Mouse (Mus musculus): ENCODE measurements around the gene Ncor2. TPM values are rescaled to one million over a fixed set of nuclear protein-coding genes. Genes with fewer than 3 reads are reported as not detected.

Gene Ncor2
- total and polyA plus RNA-seq, 3 experiments: 5.0 to 46.8 TPM; not detected in 1

DNA sequence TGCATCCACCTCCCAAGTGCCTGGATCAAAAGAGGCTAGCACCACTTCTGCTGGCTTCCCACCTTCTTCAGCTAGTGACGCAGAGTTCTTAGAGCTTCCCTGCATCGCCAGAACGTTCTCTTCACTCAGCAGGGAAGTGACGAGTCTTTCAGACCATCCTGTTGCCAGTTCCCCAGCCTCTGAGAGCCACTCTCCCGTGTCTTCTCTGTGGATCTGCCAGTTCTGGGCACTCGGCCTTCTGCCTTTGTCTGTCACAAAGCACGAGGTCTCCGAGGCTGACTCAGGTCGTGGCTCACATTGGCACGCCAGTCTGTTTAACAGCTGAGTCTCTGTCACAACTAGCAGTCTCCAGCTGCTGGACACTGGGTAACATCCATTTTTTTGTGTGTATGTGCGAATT is 24.7 kb upstream of the Ncor2 start:
- Histone ChIP-seq H3K4me3 (ENCODE audit: control insufficient read depth in 1 of 2, insufficient read depth in 1 of 2, low read depth in 2 of 2, low read length in 2 of 2) (no peak overlapping the region), H3K9ac (ENCODE audit: control insufficient read depth, low read depth, low read length, poor library complexity, severe bottlenecking) (no peak overlapping the region), H3K9me3 (replicated peaks; ENCODE audit: insufficient read depth, low read length) (no peaks in the 10 kb centered on the region), H3K79me2 (ENCODE audit: control insufficient read depth, insufficient read depth, low read length, poor library complexity) (no peaks in the 10 kb centered on the region), H3K36me3 (ENCODE audit: control insufficient read depth in 1 of 2, insufficient read depth in 2 of 2, low read length in 2 of 2) (no peaks in the 10 kb centered on the region), H3K27me3 (ENCODE audit: control insufficient read depth in 1 of 2, insufficient read depth in 2 of 2, low read length in 2 of 2) (peaks cover 0 to 2% of the 10 kb centered on the region in 2 experiments; a peak in 1 of 4 replicates), H3K4me1 (ENCODE audit: control insufficient read depth in 1 of 2, insufficient read depth in 2 of 2, low read length in 2 of 2) (no peaks in the 10 kb centered on the region), H3K27ac (ENCODE audit: control insufficient read depth, low read depth, low read length) (no peak overlapping the region)
- DNase-seq (ENCODE audit: low read depth, low spot score): no peak
- no peak for TF ChIP-seq POLR2A (IDR thresholded peaks at IDR 0.05; ENCODE audit: control insufficient read depth in 1 of 2, insufficient read depth in 1 of 2, low read depth in 1 of 2, low read length in 2 of 2, poor library complexity in 1 of 2)
- TF ChIP-seq ZMIZ1 (IDR thresholded peaks at IDR 0.05; ENCODE audit: low read depth, low read length): no peak
- no peak for TF ChIP-seq CTCF (IDR thresholded peaks at IDR 0.05 in 2 of 3, conservative IDR thresholded peaks at IDR 0.05 in 1 of 3; ENCODE audit: control insufficient read depth in 1 of 3, insufficient read depth in 1 of 3, low read depth in 2 of 3, low read length in 3 of 3, poor library complexity in 1 of 3, severe bottlenecking in 1 of 3)
- no peak for TF ChIP-seq USF1 (IDR thresholded peaks at IDR 0.05; ENCODE audit: low read depth, low read length)
- TF ChIP-seq ELF1 (IDR thresholded peaks at IDR 0.05; ENCODE audit: low read depth, low read length): no peak
- TF ChIP-seq TBP (IDR thresholded peaks at IDR 0.05; ENCODE audit: low read depth, low read length): no peak
- no peak for TF ChIP-seq E2F4 (IDR thresholded peaks at IDR 0.05; ENCODE audit: borderline replicate concordance, low read depth, low read length)
- no peak for TF ChIP-seq USF2 (IDR thresholded peaks at IDR 0.05; ENCODE audit: borderline replicate concordance in 1 of 2, insufficient read depth in 1 of 2, low read depth in 1 of 2, low read length in 2 of 2)
- no peak for TF ChIP-seq HCFC1 (IDR thresholded peaks at IDR 0.05; ENCODE audit: low read depth, low read length)
- no peak for TF ChIP-seq TAL1 (IDR thresholded peaks at IDR 0.05; ENCODE audit: low read length)

DNA sequence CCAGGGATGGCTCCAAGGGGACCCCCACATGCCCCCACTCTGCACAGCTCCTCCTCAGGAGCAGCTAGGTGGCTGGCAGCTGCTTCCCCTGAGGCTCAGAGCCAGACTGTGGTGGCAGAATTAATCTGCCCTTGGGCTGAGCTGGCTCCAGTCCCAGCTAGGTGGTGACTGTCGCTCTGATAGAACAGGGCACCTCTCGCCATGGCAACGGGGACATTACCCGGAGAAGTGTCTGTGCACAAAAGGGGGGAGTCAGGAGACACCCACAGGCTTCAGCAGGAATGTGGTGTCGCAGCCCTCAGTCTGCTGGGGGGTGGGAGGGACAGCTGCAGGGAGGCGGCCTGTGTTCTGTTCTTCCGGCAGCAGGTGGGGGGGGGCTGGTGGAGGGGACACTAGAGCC is 24.1 kb upstream of the Ncor2 start:
- TF ChIP-seq ZKSCAN1 (IDR thresholded peaks at IDR 0.05; ENCODE audit: low read depth, low read length) (no peak), ETS1 (IDR thresholded peaks at IDR 0.05; ENCODE audit: low read depth, low read length) (no peak), KAT2A (conservative IDR thresholded peaks at IDR 0.05; ENCODE audit: low read depth, low read length) (no peak), UBTF (IDR thresholded peaks at IDR 0.05; ENCODE audit: borderline replicate concordance, insufficient read depth, low read depth, low read length) (no peak), MYC (IDR thresholded peaks at IDR 0.05; ENCODE audit: low read depth, low read length) (no peak)
- H3K79me2 ChIP-seq (ENCODE audit: control insufficient read depth, insufficient read depth, low read length, poor library complexity): no peaks in the 10 kb centered on the region
- no peak overlapping the region for H3K9ac ChIP-seq (ENCODE audit: control insufficient read depth, low read depth, low read length, poor library complexity, severe bottlenecking)
- no peaks in the 10 kb centered on the region for H3K4me1 ChIP-seq (ENCODE audit: control insufficient read depth in 1 of 2, insufficient read depth in 2 of 2, low read length in 2 of 2)
- H3K4me3 ChIP-seq (ENCODE audit: control insufficient read depth in 1 of 2, insufficient read depth in 1 of 2, low read depth in 2 of 2, low read length in 2 of 2): no peak overlapping the region
- H3K36me3 ChIP-seq (ENCODE audit: control insufficient read depth in 1 of 2, insufficient read depth in 2 of 2, low read length in 2 of 2): no peaks in the 10 kb centered on the region
- H3K9me3 ChIP-seq (replicated peaks; ENCODE audit: insufficient read depth, low read length): no peaks in the 10 kb centered on the region
- no peak for DNase-seq (ENCODE audit: low read depth, low spot score)
- no peak overlapping the region for H3K27ac ChIP-seq (ENCODE audit: control insufficient read depth, low read depth, low read length)
- peaks cover 0 to 5% of the 10 kb centered on the region in 2 experiments; a peak in 1 of 4 replicates for H3K27me3 ChIP-seq (ENCODE audit: control insufficient read depth in 1 of 2, insufficient read depth in 2 of 2, low read length in 2 of 2)

DNA sequence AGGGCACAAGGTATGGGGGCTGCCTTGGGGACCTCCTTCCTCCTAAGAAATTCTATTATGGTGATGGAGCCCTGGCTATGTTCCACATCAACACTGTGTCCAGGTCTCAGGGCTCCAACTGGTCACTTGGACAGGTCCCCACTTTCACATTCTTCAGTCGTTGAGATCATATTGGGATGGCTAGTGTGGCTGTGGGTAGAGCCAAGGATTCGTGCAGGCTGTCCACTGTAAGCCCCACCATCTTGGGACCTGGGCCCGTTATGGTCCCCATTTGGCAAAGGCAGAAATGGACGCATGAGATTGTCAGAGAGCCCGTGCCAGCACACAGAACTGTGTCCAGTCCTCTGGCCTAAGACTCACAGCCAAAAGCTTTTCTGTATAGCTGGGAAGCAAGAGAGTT is 23.1 kb upstream of the Ncor2 start:
- no peak for DNase-seq (ENCODE audit: low read depth, low spot score)
- Histone ChIP-seq H3K79me2 (ENCODE audit: control insufficient read depth, insufficient read depth, low read length, poor library complexity) (no peaks in the 10 kb centered on the region), H3K27ac (ENCODE audit: control insufficient read depth, low read depth, low read length) (no peak overlapping the region), H3K9ac (ENCODE audit: control insufficient read depth, low read depth, low read length, poor library complexity, severe bottlenecking) (no peak overlapping the region), H3K36me3 (ENCODE audit: control insufficient read depth in 1 of 2, insufficient read depth in 2 of 2, low read length in 2 of 2) (no peaks in the 10 kb centered on the region), H3K9me3 (replicated peaks; ENCODE audit: insufficient read depth, low read length) (no peaks in the 10 kb centered on the region), H3K4me3 (ENCODE audit: control insufficient read depth in 1 of 2, insufficient read depth in 1 of 2, low read depth in 2 of 2, low read length in 2 of 2) (no peak overlapping the region), H3K4me1 (ENCODE audit: control insufficient read depth in 1 of 2, insufficient read depth in 2 of 2, low read length in 2 of 2) (no peaks in the 10 kb centered on the region), H3K27me3 (ENCODE audit: control insufficient read depth in 1 of 2, insufficient read depth in 2 of 2, low read length in 2 of 2) (peaks cover 0 to 5% of the 10 kb centered on the region in 2 experiments; a peak in 1 of 4 replicates)
- TF ChIP-seq TBP (IDR thresholded peaks at IDR 0.05; ENCODE audit: low read depth, low read length) (no peak), POLR2A (IDR thresholded peaks at IDR 0.05; ENCODE audit: control insufficient read depth in 1 of 2, insufficient read depth in 1 of 2, low read depth in 1 of 2, low read length in 2 of 2, poor library complexity in 1 of 2) (no peak), MAFK (IDR thresholded peaks at IDR 0.05; ENCODE audit: borderline replicate concordance, low read depth, low read length) (no peak), ZMIZ1 (IDR thresholded peaks at IDR 0.05; ENCODE audit: low read depth, low read length) (no peak), ELF1 (IDR thresholded peaks at IDR 0.05; ENCODE audit: low read depth, low read length) (no peak), CHD1 (IDR thresholded peaks at IDR 0.05; ENCODE audit: low read depth, low read length) (no peak), SIN3A (IDR thresholded peaks at IDR 0.05; ENCODE audit: low read length) (no peak), HCFC1 (IDR thresholded peaks at IDR 0.05; ENCODE audit: low read depth, low read length) (no peak), KAT2A (conservative IDR thresholded peaks at IDR 0.05; ENCODE audit: low read depth, low read length) (no peak), SMC3 (IDR thresholded peaks at IDR 0.05; ENCODE audit: low read depth, low read length) (no peak), USF1 (IDR thresholded peaks at IDR 0.05; ENCODE audit: low read depth, low read length) (no peak), RCOR1 (IDR thresholded peaks at IDR 0.05; ENCODE audit: low read depth, low read length) (no peak), JUND (IDR thresholded peaks at IDR 0.05; ENCODE audit: low read depth, low read length) (no peak), CTCF (IDR thresholded peaks at IDR 0.05 in 2 of 3, conservative IDR thresholded peaks at IDR 0.05 in 1 of 3; ENCODE audit: control insufficient read depth in 1 of 3, insufficient read depth in 1 of 3, low read depth in 2 of 3, low read length in 3 of 3, poor library complexity in 1 of 3, severe bottlenecking in 1 of 3) (no peak), EP300 (IDR thresholded peaks at IDR 0.05; ENCODE audit: low read depth in 1 of 2, low read length in 2 of 2) (no peak), MAX (IDR thresholded peaks at IDR 0.05; ENCODE audit: low read length) (no peak), ZKSCAN1 (IDR thresholded peaks at IDR 0.05; ENCODE audit: low read depth, low read length) (no peak), RAD21 (IDR thresholded peaks at IDR 0.05; ENCODE audit: low read depth, low read length) (no peak), POLR2AphosphoS2 (IDR thresholded peaks at IDR 0.05; ENCODE audit: low read length) (no peak)
